Mouse (Mus musculus): ENCODE results near the gene Hmgcs2. TPM values are rescaled to one million over a fixed set of nuclear protein-coding genes. Genes with fewer than 3 reads are reported as not detected.

Gene Hmgcs2
- polyA plus RNA-seq, 1 experiment from 2014 or later: 24.8 TPM

GRCm38 (mm10) chr3:98267249-98267651 is 13.0 kb upstream of the Hmgcs2 start:
- 15% methylated on average over 6 of the region's 6 CpGs for WGBS
- Histone ChIP-seq H3K4me1 (ENCODE audit: control insufficient read depth, insufficient read depth, low read depth, low read length) (peaks cover 4% of the 10 kb centered on the region; the same call in 1 of the 2 replicates), H3K4me2 (ENCODE audit: low read length) (no peak overlapping the region), H3K36me3 (ENCODE audit: control insufficient read depth, insufficient read depth, low read length) (no peaks in the 10 kb centered on the region), H3K9me3 (ENCODE audit: control insufficient read depth, low read length) (no peaks in the 10 kb centered on the region), H3K27me3 (replicated peaks; ENCODE audit: control insufficient read depth, insufficient read depth, low read length) (no peaks in the 10 kb centered on the region), H3K9ac (ENCODE audit: low read depth, low read length) (no peak overlapping the region), H3K27ac (ENCODE audit: low read depth, low read length) (peak overlapping the region; percentile 0; the same call in 1 of the 2 replicates), H3K4me3 (ENCODE audit: low read length) (no peak overlapping the region)
- 0 out of 2 replicates have a peak, but pooled peaks have one; percentile 40 for ATAC-seq

GRCm38 (mm10) chr3:98273623-98274398 is 6.4 kb upstream of the Hmgcs2 start:
- ATAC-seq: no peak
- WGBS: 52% methylated on average over 11 of the region's 11 CpGs
- H3K27ac ChIP-seq (ENCODE audit: low read depth, low read length): no peak overlapping the region

DNA sequence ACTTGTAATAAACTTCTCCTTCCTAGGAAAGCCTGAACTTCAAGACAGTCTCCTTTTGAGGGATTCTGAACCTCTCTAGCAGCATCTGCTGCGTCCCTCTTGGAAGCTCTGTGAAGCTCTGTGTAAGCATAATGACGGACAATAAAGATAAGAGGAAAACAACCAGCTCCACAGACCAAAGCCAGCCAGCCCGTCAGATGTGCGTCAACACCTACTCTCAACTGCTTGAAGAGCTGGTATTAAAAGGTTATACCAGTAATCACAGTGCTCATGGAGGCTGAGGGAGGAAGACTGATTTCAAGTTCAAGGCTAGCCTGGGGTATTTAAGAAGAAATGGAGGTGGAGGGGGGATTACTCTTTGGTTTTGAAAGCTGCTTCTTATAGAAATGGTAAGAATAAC is 553 bp upstream of the Hmgcs2 start:
- no peaks in the 10 kb centered on the region for H3K9me3 ChIP-seq (ENCODE audit: control insufficient read depth, low read length)
- H3K27ac ChIP-seq (ENCODE audit: low read depth, low read length): no peak overlapping the region

More at GRCm38 (mm10) chr3:98273623-98274398, 6.4 kb upstream of the Hmgcs2 start:
- Histone ChIP-seq H3K4me3 (ENCODE audit: low read length) (no peak overlapping the region), H3K9ac (ENCODE audit: low read depth, low read length) (no peak overlapping the region), H3K4me1 (ENCODE audit: control insufficient read depth, insufficient read depth, low read depth, low read length) (peaks cover 2% of the 10 kb centered on the region; the same call in 1 of the 2 replicates), H3K4me2 (ENCODE audit: low read length) (no peak overlapping the region), H3K9me3 (ENCODE audit: control insufficient read depth, low read length) (no peaks in the 10 kb centered on the region), H3K27me3 (replicated peaks; ENCODE audit: control insufficient read depth, insufficient read depth, low read length) (no peaks in the 10 kb centered on the region), H3K36me3 (ENCODE audit: control insufficient read depth, insufficient read depth, low read length) (no peaks in the 10 kb centered on the region)

GRCm38 (mm10) chr3:98280933-98281678 is 871 bp downstream of the Hmgcs2 start:
- Histone ChIP-seq H3K4me2 (ENCODE audit: low read length) (peak overlapping the region; percentile 3), H3K27ac (ENCODE audit: low read depth, low read length) (no peak overlapping the region), H3K4me3 (ENCODE audit: low read length) (peak overlapping the region; percentile 5), H3K4me1 (ENCODE audit: control insufficient read depth, insufficient read depth, low read depth, low read length) (peaks cover 2% of the 10 kb centered on the region; the same call in 1 of the 2 replicates), H3K9ac (ENCODE audit: low read depth, low read length) (no peak overlapping the region), H3K9me3 (ENCODE audit: control insufficient read depth, low read length) (no peaks in the 10 kb centered on the region), H3K36me3 (ENCODE audit: control insufficient read depth, insufficient read depth, low read length) (no peaks in the 10 kb centered on the region), H3K27me3 (replicated peaks; ENCODE audit: control insufficient read depth, insufficient read depth, low read length) (no peaks in the 10 kb centered on the region)
- 45% methylated on average over 12 of the region's 12 CpGs for WGBS
- peak; percentile 86 for ATAC-seq

More for the DNA sequence above, 553 bp upstream of the Hmgcs2 start:
- H3K36me3 ChIP-seq (ENCODE audit: control insufficient read depth, insufficient read depth, low read length): no peaks in the 10 kb centered on the region
- no peak overlapping the region for H3K4me3 ChIP-seq (ENCODE audit: low read length)
- no peak overlapping the region for H3K9ac ChIP-seq (ENCODE audit: low read depth, low read length)
- H3K4me2 ChIP-seq (ENCODE audit: low read length): no peak overlapping the region
- no peak for ATAC-seq
- H3K4me1 ChIP-seq (ENCODE audit: control insufficient read depth, insufficient read depth, low read depth, low read length): peaks cover 2% of the 10 kb centered on the region; the same call in 1 of the 2 replicates
- no peaks in the 10 kb centered on the region for H3K27me3 ChIP-seq (replicated peaks; ENCODE audit: control insufficient read depth, insufficient read depth, low read length)
- 80% methylated on average over 4 of the region's 4 CpGs for WGBS

DNA sequence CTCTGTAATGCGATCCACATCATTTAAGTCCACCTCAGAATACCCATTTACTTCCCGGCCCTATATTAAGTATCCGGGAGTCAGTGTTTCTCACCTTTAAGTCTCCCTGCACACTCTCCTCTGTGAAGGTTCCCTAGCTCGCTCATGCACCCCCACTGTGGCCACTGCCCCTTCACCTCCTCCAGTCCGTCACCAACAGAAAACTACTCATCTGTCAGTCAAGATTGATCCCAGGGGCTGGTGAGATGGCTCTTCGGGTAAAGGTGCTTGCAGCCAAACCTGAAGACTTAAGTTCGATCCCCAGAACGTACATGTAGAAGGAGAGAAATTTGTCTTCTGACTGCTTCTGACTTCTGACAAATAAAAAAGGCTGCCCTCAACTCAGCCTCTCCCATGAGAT is 2.2 kb downstream of the Hmgcs2 start:
- H3K4me3 ChIP-seq (ENCODE audit: low read length): no peak overlapping the region
- no peak overlapping the region for H3K27ac ChIP-seq (ENCODE audit: low read depth, low read length)
- H3K9ac ChIP-seq (ENCODE audit: low read depth, low read length): no peak overlapping the region
- no peaks in the 10 kb centered on the region for H3K36me3 ChIP-seq (ENCODE audit: control insufficient read depth, insufficient read depth, low read length)
- H3K4me1 ChIP-seq (ENCODE audit: control insufficient read depth, insufficient read depth, low read depth, low read length): peaks cover 2% of the 10 kb centered on the region; the same call in 1 of the 2 replicates
- no peak overlapping the region for H3K4me2 ChIP-seq (ENCODE audit: low read length)
- no peak for ATAC-seq
- no peaks in the 10 kb centered on the region for H3K27me3 ChIP-seq (replicated peaks; ENCODE audit: control insufficient read depth, insufficient read depth, low read length)
- no peaks in the 10 kb centered on the region for H3K9me3 ChIP-seq (ENCODE audit: control insufficient read depth, low read length)
- 95% methylated on average over 8 of the region's 8 CpGs for WGBS

GRCm38 (mm10) chr3:98283205-98283604 is 3.0 kb downstream of the Hmgcs2 start:
- WGBS: 95% methylated on average over 5 of the region's 5 CpGs
- H3K4me3 ChIP-seq (ENCODE audit: low read length): no peak overlapping the region
- H3K4me1 ChIP-seq (ENCODE audit: control insufficient read depth, insufficient read depth, low read depth, low read length): peaks cover 2% of the 10 kb centered on the region; the same call in 1 of the 2 replicates
- no peak overlapping the region for H3K27ac ChIP-seq (ENCODE audit: low read depth, low read length)
- no peak overlapping the region for H3K9ac ChIP-seq (ENCODE audit: low read depth, low read length)
- H3K4me2 ChIP-seq (ENCODE audit: low read length): no peak overlapping the region
- no peaks in the 10 kb centered on the region for H3K27me3 ChIP-seq (replicated peaks; ENCODE audit: control insufficient read depth, insufficient read depth, low read length)
- no peaks in the 10 kb centered on the region for H3K9me3 ChIP-seq (ENCODE audit: control insufficient read depth, low read length)
- ATAC-seq: no peak
- H3K36me3 ChIP-seq (ENCODE audit: control insufficient read depth, insufficient read depth, low read length): no peaks in the 10 kb centered on the region

DNA sequence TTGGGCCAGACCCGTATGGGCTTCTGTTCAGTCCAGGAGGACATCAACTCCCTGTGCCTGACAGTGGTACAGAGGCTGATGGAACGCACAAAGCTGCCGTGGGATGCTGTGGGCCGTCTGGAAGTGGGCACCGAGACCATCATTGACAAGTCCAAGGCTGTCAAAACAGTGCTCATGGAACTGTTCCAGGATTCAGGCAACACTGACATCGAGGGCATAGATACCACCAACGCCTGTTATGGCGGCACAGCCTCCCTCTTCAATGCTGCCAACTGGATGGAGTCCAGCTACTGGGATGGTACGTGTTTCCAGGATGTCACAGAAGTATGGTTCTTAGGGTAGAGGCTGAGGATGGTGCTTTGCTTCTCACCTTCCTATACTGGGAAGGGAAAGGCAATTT is 10.8 kb downstream of the Hmgcs2 start:
- H3K27me3 ChIP-seq (replicated peaks; ENCODE audit: control insufficient read depth, insufficient read depth, low read length): no peaks in the 10 kb centered on the region
- no peaks in the 10 kb centered on the region for H3K36me3 ChIP-seq (ENCODE audit: control insufficient read depth, insufficient read depth, low read length)
- WGBS: 87% methylated on average over 9 of the region's 9 CpGs
- no peak overlapping the region for H3K9ac ChIP-seq (ENCODE audit: low read depth, low read length)
- H3K4me2 ChIP-seq (ENCODE audit: low read length): no peak overlapping the region
- H3K27ac ChIP-seq (ENCODE audit: low read depth, low read length): no peak overlapping the region
- peaks cover 3% of the 10 kb centered on the region; the same call in 1 of the 2 replicates for H3K9me3 ChIP-seq (ENCODE audit: control insufficient read depth, low read length)
- no peak for ATAC-seq
- no peaks in the 10 kb centered on the region for H3K4me1 ChIP-seq (ENCODE audit: control insufficient read depth, insufficient read depth, low read depth, low read length)
- no peak overlapping the region for H3K4me3 ChIP-seq (ENCODE audit: low read length)

- 66% methylated on average over 10 of the region's 10 CpGs for WGBS
- no peak for ATAC-seq
- H3K36me3 ChIP-seq (ENCODE audit: control insufficient read depth, insufficient read depth, low read length): no peaks in the 10 kb centered on the region
- no peak overlapping the region for H3K27ac ChIP-seq (ENCODE audit: low read depth, low read length)
- no peak overlapping the region for H3K9ac ChIP-seq (ENCODE audit: low read depth, low read length)
- no peaks in the 10 kb centered on the region for H3K4me1 ChIP-seq (ENCODE audit: control insufficient read depth, insufficient read depth, low read depth, low read length)
- no peak overlapping the region for H3K4me2 ChIP-seq (ENCODE audit: low read length)
- H3K9me3 ChIP-seq (ENCODE audit: control insufficient read depth, low read length): peaks cover 3% of the 10 kb centered on the region; the same call in 1 of the 2 replicates
- no peak overlapping the region for H3K4me3 ChIP-seq (ENCODE audit: low read length)
- no peaks in the 10 kb centered on the region for H3K27me3 ChIP-seq (replicated peaks; ENCODE audit: control insufficient read depth, insufficient read depth, low read length)
These were observed 15.7 kb downstream of the Hmgcs2 start for GRCm38 (mm10) chr3:98295965-98296364.
